Mouse (Mus musculus) erythroblast, embryonic 14.5 days (primary cell): ENCODE data around the gene Mpo.

Experiments used
- GATA1 ChIP-seq: IDR thresholded peaks from 2 replicates; pipeline ENCODE4 v1.6.1; 2012; ENCODE audit warnings: low read length, inconsistent platforms, mixed read lengths
- TAL1 ChIP-seq: IDR thresholded peaks from 3 replicates; pipeline ENCODE4 v1.6.1; 2012; ENCODE audit warnings: low read length, inconsistent platforms, mixed read lengths

DNA sequence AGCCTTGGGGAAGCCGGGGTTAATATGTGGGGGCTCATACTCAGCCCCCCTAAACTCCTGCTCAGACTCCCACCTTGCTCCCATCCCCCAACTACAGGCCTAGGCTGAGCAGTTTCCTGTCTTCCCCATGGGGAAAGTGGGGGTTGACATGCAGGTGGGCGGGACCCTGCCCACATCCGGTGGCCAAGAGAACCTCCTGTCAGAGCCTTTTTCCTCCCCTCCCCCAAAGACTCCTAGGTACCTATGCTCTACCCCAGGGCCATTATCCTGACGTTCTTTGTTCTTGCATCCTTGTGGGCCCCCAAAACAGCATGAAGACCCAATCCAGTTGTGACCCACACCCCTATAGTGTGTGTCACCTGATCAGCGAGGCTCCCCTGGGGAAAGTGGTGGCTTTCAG lies 38.8 kb upstream of the Mpo start:
- TF ChIP-seq TAL1 (no peak), GATA1 (no peak)
